Mouse (Mus musculus) c-Kit-positive CD71-positive TER-119-positive erythroid progenitor cells, embryonic 14.5 days (primary cell): ENCODE measurements around the gene Dyrk4.

Experiments used
- DNase-seq: peaks from one replicate; pipeline ENCODE4 v3.0.0-alpha.2; 2013; ENCODE audit warnings: low spot score

Dyrk4 gene

GRCm38 (mm10) chr6:126921111-126921881, at the start of gene Dyrk4:
TSS of gene Dyrk4 (minus strand) at chr6:126921839.
- DNase-seq, result no peak

GRCm38 (mm10) chr6:126966241-126967026, 44.8 kb upstream of the Dyrk4 start:
- no peak for DNase-seq

DNA sequence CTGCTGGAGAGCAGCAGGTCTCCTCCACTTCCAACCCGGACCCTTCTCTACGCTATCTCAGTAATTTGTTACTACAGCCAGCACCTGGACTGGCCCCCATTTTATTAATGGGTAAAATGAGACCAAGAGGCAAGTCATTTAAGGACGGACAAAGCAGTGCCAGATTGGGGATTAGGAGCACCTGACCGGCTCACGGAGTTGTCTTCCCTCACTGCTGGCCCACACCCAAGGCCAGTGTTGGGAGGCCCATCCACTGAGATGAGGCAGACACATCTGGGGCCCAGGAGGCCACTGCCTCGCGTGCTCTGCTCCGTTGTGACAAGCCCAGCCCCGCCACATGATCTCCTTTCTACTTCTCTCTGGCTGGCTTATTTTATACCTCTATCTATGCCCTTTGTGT, 41.8 kb upstream of the Dyrk4 start:
- no peak for DNase-seq

- DNase-seq, result no peak
Observed at GRCm38 (mm10) chr6:126962709-126963108, 41.1 kb upstream of the Dyrk4 start.

DNA sequence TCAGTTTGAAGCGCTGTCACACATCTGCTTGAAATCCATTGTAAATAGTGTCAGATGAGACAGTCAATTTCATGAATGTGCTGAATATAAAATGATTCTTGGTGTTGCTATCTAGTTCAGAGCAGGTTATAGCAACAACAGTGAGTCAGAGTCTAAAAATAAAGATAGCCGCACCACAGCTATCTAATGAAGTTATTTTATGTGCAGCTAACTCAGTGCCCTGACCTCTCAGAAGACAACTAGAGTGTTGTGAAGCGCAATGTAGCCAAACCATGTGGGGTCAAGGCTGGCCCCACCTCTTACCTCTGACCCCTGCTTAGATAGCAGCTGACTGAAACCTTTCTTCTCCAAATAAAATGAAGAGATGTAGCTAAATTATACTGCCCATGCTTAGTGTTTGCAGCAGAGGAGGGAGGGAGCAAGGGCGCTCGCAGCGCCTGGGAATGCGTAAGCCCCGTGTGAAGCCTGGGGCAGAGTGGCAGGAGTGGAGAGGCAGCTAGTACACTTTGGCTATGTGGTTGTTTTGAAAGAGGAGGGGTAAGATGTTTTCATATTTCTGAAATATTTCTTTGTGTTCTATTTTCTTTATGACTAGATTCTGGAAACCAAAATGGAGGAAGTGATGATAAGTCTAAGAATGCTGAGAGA, 39.9 kb upstream of the Dyrk4 start:
- no peak for DNase-seq

DNA sequence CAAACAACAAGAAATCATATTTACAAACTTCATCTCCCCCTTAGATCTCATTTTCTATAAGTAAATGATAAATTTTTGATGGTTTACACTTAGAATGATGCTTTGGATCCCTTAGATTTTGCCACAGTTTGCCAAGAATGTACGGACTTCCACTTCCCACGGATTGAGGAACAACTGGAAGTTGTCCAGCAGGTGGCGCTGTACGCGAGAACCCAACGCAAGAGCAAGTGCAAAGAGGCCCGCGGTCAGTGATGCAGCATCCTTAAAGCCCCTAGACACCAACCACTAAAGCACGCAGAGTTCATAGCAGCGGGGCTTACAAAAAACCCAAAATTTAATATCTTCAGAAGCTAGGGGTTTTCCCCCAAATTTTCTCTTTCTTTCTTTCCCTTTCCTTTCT, 34.1 kb upstream of the Dyrk4 start:
- DNase-seq, result peak; percentile 62

- no peak for DNase-seq
Observed at GRCm38 (mm10) chr6:126948336-126948735, 26.7 kb upstream of the Dyrk4 start.

GRCm38 (mm10) chr6:126940451-126940850, 18.8 kb upstream of the Dyrk4 start:
- DNase-seq, result peak; percentile 46

GRCm38 (mm10) chr6:126939487-126940171, 18.0 kb upstream of the Dyrk4 start, which contains the start of the genes Rad51ap1 and D6Wsu163e:
TSS of gene Rad51ap1 (minus strand) at chr6:126939587.
TSS of gene D6Wsu163e (plus strand) at chr6:126939962.
- peak; percentile 92 for DNase-seq

DNA sequence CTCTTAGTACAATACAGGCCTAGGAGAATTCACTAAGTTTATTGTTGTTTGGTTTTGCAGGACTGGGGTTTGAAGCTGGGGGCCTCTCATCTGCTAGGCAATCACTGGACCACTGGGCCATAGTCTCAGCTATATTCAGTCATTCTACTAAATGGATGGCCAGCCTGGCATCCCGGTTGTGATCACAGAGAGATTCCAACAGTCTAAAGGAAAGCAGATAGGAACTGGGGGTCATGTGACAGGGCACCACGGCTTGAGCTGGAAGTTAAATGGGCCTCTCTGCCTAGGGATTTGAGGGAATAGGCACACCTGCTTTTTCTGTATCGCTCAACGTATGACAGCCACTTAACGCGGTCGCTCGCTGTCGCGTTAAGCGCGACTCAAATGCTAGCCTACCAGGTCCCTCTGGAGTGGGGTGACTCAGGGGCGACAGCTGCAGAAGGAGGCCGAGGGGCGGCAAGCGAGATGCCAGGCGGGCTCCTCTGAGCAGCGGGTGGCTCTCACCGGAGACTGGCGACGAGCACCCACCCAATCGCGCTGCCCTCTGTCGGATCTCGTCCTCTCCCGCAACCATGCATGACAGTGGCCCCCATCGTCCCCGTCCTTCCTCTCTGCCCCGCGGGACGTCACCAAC, 17.3 kb upstream of the Dyrk4 start:
- DNase-seq, result peak; percentile 49

DNA sequence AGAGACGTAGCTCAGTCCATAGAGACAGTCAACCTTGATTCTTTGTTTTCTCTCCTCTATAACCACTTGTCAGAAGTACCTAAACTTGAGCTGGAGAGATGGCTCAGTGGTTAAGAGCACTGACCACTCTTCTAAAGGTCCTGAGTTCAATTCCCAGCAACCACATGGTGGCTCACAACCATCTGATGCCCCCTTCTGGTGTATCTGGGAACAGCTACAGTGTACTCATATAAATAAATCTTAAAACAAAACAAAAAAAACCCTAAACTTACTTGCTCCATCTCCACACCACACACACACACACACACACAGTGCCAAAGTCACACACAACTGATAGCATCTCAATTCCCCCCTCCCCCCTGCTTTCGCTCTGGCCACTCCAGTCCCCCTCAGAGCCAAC, 16.4 kb upstream of the Dyrk4 start:
- DNase-seq, result no peak

GRCm38 (mm10) chr6:126932896-126933295, 11.3 kb upstream of the Dyrk4 start:
- DNase-seq, result no peak

DNA sequence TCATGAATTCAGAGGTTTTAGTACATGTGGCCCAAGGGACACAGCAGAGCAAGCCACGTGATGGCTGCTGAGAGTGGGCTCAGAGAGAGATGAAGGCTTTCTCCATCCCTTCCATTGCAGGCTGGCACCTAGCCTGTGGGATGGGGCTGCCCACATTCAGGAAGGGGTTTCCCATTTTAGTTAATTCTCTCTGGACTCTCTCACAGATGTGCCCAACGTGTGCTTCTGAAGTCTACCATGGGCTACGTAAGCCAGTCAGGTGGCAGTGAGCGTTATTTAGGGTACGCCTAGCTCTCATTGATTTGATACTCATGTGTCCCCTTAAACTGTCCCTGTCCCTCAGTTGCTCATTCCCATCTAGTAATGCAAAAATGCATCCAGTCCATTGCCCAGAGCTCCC, 6.7 kb downstream of the Dyrk4 start:
- DNase-seq, result no peak

DNA sequence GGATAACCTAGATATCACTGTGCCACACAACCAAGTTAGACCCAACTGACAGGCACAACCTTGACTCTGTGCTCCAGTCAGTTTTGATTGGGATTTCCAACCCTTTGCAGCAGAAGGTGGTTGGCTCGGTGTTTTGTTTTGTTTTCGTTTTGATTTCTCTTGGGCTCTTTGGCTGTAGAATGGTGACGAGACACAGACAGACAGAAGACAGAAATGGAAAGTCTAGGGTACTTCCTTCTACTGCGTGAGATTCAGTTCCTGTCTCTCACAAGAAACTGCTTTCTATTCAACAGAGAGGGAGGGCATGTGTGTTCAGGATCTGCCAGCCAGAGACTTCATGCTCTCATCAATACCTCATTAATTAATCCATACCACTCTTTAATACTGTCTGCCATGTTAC, 10.9 kb downstream of the Dyrk4 start:
- no peak for DNase-seq

- no peak for DNase-seq
Observed at GRCm38 (mm10) chr6:126907876-126908275, 13.8 kb downstream of the Dyrk4 start.

- DNase-seq, result no peak
Observed at GRCm38 (mm10) chr6:126907378-126907777, 14.3 kb downstream of the Dyrk4 start.

GRCm38 (mm10) chr6:126877118-126877517, 44.5 kb downstream of the Dyrk4 start:
- DNase-seq, result no peak

- no peak for DNase-seq
Observed at GRCm38 (mm10) chr6:126852881-126853280, 68.8 kb downstream of the Dyrk4 start, which contains the start of gene Akap3. TSS of gene Akap3 (plus strand) at chr6:126853098.

- peak; percentile 93 for DNase-seq
Observed at GRCm38 (mm10) chr6:126848712-126849704, 72.6 kb downstream of the Dyrk4 start, which contains the start of gene Ndufa9. TSS of gene Ndufa9 (minus strand) at chr6:126849136.

DNA sequence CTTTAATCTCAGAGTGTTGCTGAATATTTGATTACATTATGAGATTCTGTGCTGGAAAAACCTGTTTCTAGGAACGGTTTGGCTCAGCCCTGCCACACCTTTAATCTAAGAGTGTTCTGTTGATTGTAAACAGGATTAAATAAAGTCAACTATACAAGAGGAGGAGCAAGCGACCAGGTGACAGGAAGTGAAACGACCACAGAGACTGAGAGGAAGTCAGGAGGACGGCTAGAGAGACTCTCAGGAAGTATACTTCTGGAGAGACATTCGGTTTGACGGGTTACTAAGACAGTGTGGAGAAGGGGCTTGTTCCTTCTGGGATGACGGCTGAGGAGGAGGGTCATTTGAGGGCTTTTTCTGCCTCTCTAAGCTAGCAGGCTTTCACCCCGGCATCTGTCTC, 85.0 kb downstream of the Dyrk4 start:
- no peak for DNase-seq
